Comparison of ENCODE assay signal across 8 mouse cellular contexts in the genomic region with DNA sequence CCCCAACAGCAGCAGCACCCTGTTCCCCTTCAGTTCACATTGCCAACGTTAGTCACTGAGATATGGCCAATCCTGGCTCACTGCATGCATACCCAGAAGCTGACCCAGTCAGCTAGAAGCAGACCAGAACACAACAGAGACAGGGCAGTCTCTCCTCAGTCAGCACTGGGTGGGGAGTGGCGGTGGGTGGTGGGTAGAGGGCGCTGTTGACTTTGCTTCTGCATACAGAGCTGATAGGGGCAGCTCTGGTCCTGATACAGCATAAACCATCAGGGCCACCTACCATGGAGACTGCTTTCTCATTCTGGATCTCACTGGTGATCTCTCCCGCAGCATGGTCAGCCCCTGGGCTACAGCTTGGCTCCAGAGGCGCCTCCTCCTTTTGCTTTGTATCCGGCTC. TPM values are rescaled to one million over a fixed set of nuclear protein-coding genes. Genes with fewer than 3 reads are reported as not detected.
DNase-seq lines count a peak whose midpoint lies in the region; ATAC-seq and TF ChIP-seq lines count a peak whose summit lies in the region.

No protein-coding gene starts in this region.

- no peak overlapping the region for H3K4me3 ChIP-seq in left cerebral cortex, adult 2 months
- no peak overlapping the region for H3K4me3 ChIP-seq in liver, embryonic 13.5 days (replicated peaks)

- no peak for DNase-seq in left cerebral cortex, adult 2 months (ENCODE audit: extremely low spot score in 1 of 2, low spot score in 2 of 2)
- DNase-seq in left cerebral cortex, postnatal 25 days (ENCODE audit: low spot score in 2 of 2): no peak
- peak; percentile 41 to 62 for DNase-seq in adrenal gland, postnatal 36 days
- DNase-seq in liver, embryonic 13.5 days: peak; percentile 28
- DNase-seq in thymus, postnatal 0 days (ENCODE audit: low spot score): peak; percentile 47
- DNase-seq in layer of hippocampus, adult 11-12 months (ENCODE audit: low spot score): no peak
- DNase-seq in c-Kit-positive CD71-positive TER-119-positive erythroid progenitor cells, embryonic 14.5 days (ENCODE audit: low spot score): no peak
- no peak for DNase-seq in frontal cortex, postnatal 10 days (ENCODE audit: low spot score in 2 of 2)

- ATAC-seq in liver, embryonic 13.5 days (ENCODE audit: low read depth): peak; percentile 53; the same call in 1 of the 2 replicates

- intact Hi-C loops in left cerebral cortex, adult 2 months (cut with DNase I): no loop called here
- intact Hi-C loops in left cerebral cortex, postnatal 25 days (cut with DNase I): loop anchor here (5.0 kb wide), 1 partner anchor 297 kb away; no protein-coding TSS in a partner anchor

- 55% methylated on average over 6 of the region's 6 CpGs for WGBS in liver, embryonic 13.5 days (ENCODE audit: insufficient replicate concordance)

- H3K27me3 ChIP-seq in liver, embryonic 13.5 days: no peaks in the 10 kb centered on the region

- no peak overlapping the region for H3K9ac ChIP-seq in liver, embryonic 13.5 days

- peaks cover 18% of the 10 kb centered on the region for H3K4me1 ChIP-seq in liver, embryonic 13.5 days (replicated peaks)

- peak; percentile 30 for TF ChIP-seq CTCF in left cerebral cortex, adult 2 months (IDR thresholded peaks at IDR 0.05)

- 0 out of 2 replicates have a peak, but pooled peaks cover 5% of the 10 kb centered on the region for H3K36me3 ChIP-seq in liver, embryonic 13.5 days

- no peak overlapping the region for H3K4me2 ChIP-seq in liver, embryonic 13.5 days

- no peaks in the 10 kb centered on the region for H3K9me3 ChIP-seq in liver, embryonic 13.5 days (replicated peaks)

- H3K27ac ChIP-seq in left cerebral cortex, adult 2 months: no peak overlapping the region
- no peak overlapping the region for H3K27ac ChIP-seq in liver, embryonic 13.5 days

RNA-seq across cellular contexts. Expression of a gene that starts 20.7 kb away (rescaled TPM):
- 10 to 100 TPM; 24.0 to 24.8 TPM for total RNA-seq in left cerebral cortex, adult 2 months (2021)
- 10 to 100 TPM; 34.2 to 36.6 TPM for total RNA-seq in left cerebral cortex, postnatal 25 days (2021)
- total RNA-seq in adrenal gland, postnatal 36 days (2021): 10 to 100 TPM; 22.7 to 30.8 TPM
- polyA plus RNA-seq in liver, embryonic 13.5 days (2015; fragmentation: Nextera tagmentation; extraction: Ambion mirVana): 31.9 and 36.0 TPM in 2 replicates
- 17.4 and 17.8 TPM in 2 replicates for polyA plus RNA-seq in thymus, postnatal 0 days (2015; fragmentation: Nextera tagmentation; extraction: Ambion mirVana)

RNA-seq across cellular contexts. Expression of a gene that starts 54.5 kb away (rescaled TPM):
- 1 to 10 TPM; 4.9 to 5.8 TPM for total RNA-seq in left cerebral cortex, adult 2 months (2021)
- 1 to 10 TPM; 4.9 to 6.0 TPM for total RNA-seq in left cerebral cortex, postnatal 25 days (2021)
- 10 to 100 TPM; 12.4 to 20.2 TPM for total RNA-seq in adrenal gland, postnatal 36 days (2021)
- 7.5 and 8.3 TPM in 2 replicates for polyA plus RNA-seq in liver, embryonic 13.5 days (2015; fragmentation: Nextera tagmentation; extraction: Ambion mirVana)
- polyA plus RNA-seq in thymus, postnatal 0 days (2015; fragmentation: Nextera tagmentation; extraction: Ambion mirVana): 221 and 236 TPM in 2 replicates

Comparison
In these comparisons a context has a peak if more than half of its experiments do, and no peak if none do; other contexts are left out.
1. DNase-seq: peak in adrenal gland, postnatal 36 days (2 of 2), liver, embryonic 13.5 days (single experiment) and thymus, postnatal 0 days (single experiment); none in left cerebral cortex, adult 2 months (0 of 2), left cerebral cortex, postnatal 25 days (0 of 2), layer of hippocampus, adult 11-12 months (single experiment), c-Kit-positive CD71-positive TER-119-positive erythroid progenitor cells, embryonic 14.5 days (single experiment) and frontal cortex, postnatal 10 days (0 of 2).